Mouse (Mus musculus) hindbrain, embryonic 15.5 days (tissue): ENCODE measurements around the gene Col16a1. TPM values are rescaled to one million over a fixed set of nuclear protein-coding genes. Genes with fewer than 3 reads are reported as not detected.

Source experiments
- ATAC-seq: fragments of 200-750 bp; cut with Nextera tagmentation; 2 replicates; pipeline ENCODE4 v1.8.0; 2017; ENCODE audit warnings: low read depth, moderate number of reproducible peaks, moderate TSS enrichment; ENCODE audit not compliant: low FRiP score
- H3K27ac ChIP-seq: fragments of 300-500 bp; sonication (generic); replicated peaks from 2 replicates; pipeline ENCODE4 v1.5.1; 2015; ENCODE audit warnings: mild to moderate bottlenecking, inconsistent platforms
- H3K27me3 ChIP-seq: fragments of 300-500 bp; sonication (generic); 2 replicates; pipeline ENCODE4 v1.6.1; 2015; ENCODE audit warnings: control low read depth, inconsistent platforms
- H3K36me3 ChIP-seq: fragments of 300-500 bp; sonication (generic); 2 replicates; pipeline ENCODE4 v1.6.1; 2015; ENCODE audit warnings: control low read depth, inconsistent platforms
- H3K4me1 ChIP-seq: fragments of 300-500 bp; sonication (generic); replicated peaks from 2 replicates; pipeline ENCODE4 v1.6.1; 2015; ENCODE audit warnings: control low read depth, inconsistent platforms
- H3K4me2 ChIP-seq: fragments of 300-500 bp; sonication (generic); 2 replicates; pipeline ENCODE4 v1.6.1; 2015; ENCODE audit warnings: moderate library complexity, mild to moderate bottlenecking, inconsistent platforms
- H3K4me3 ChIP-seq: fragments of 300-500 bp; sonication (generic); 2 replicates; pipeline ENCODE4 v1.5.1; 2015; ENCODE audit warnings: mild to moderate bottlenecking, inconsistent platforms
- H3K9ac ChIP-seq: fragments of 300-500 bp; sonication (generic); 2 replicates; pipeline ENCODE4 v1.6.1; 2015; ENCODE audit warnings: inconsistent platforms
- H3K9me3 ChIP-seq: fragments of 300-500 bp; sonication (generic); 2 replicates; pipeline ENCODE4 v1.6.1; 2016; ENCODE audit warnings: control low read depth, inconsistent platforms
- WGBS: fragments of 180-500 bp; shearing (Covaris S2); methylation state at CpG from one replicate; pipeline ENCODE4 v1.1.7; 2015; 5-methylcytosine and 5-hydroxymethylcytosine counted together
- polyA plus RNA-seq: library from polyadenylated mRNA; unstranded; fragments of >200 nt; fragmentation: Nextera tagmentation; extraction: Ambion mirVana; gene quantifications from 2 replicates; pipeline ENCODE4 v1.2.1, GENCODE M21; 2015

Col16a1 gene
- polyA plus RNA-seq, 1 experiment from 2014 or later = 13.4 TPM

- H3K4me2 ChIP-seq = no peak overlapping the region
- H3K27me3 ChIP-seq = 0 out of 2 replicates have a peak, but pooled peaks cover 2% of the 10 kb centered on the region
- H3K9ac ChIP-seq = no peak overlapping the region
- H3K36me3 ChIP-seq = no peaks in the 10 kb centered on the region
- H3K9me3 ChIP-seq = no peaks in the 10 kb centered on the region
- H3K4me3 ChIP-seq = no peak overlapping the region
- 0 out of 2 replicates have a peak, but pooled peaks have one; percentile 55 for ATAC-seq
- 16% methylated on average over 8 of the region's 8 CpGs for WGBS
- H3K27ac ChIP-seq = no peak overlapping the region
- peaks cover 9% of the 10 kb centered on the region for H3K4me1 ChIP-seq
Observed at GRCm38 (mm10) chr4:130101183-130101582, 53.5 kb downstream of the Col16a1 start.

DNA sequence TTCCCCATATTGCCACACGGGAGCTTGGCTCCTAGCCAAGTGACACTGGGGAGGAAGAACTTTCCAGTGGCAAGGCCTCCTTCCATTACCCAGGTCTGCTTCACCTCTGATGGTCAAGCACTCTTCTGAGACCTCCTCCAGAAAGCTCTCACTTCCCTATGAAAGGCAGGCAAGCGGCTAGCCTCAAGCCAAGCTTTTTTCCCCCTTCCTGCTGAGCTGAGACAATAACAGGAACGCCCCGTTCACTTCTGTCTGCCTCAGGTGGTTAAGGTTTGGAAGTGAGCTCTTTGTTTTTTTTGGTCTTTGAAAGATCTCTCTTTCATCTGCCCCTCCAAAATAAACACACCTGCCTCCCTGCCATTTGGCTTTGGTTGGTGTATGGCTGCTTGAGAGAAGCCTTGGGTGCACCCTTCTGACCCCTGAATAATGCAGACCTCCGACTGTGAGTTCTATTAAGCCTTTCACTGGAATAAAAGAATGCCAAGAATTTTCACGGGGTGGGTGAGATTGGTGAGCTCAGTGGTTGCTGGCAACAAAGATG, 54.5 kb downstream of the Col16a1 start, which contains the start of gene Pef1:
Gene Pef1, plus strand, starts transcription at position 448 of the 541 bp plus-strand sequence.
- no peak within 1 kb of the TSS for H3K4me3 ChIP-seq
- WGBS = 7% methylated on average over 6 of the region's 6 CpGs
- no peak for ATAC-seq
- 0 out of 2 replicates have a peak, but pooled peaks cover 2% of the 10 kb centered on the region for H3K27me3 ChIP-seq
- H3K4me2 ChIP-seq = no peak within 1 kb of the TSS
- H3K27ac ChIP-seq = peak within 1 kb of the TSS; percentile 28; the same call in 1 of the 2 replicates
- H3K4me1 ChIP-seq = peaks cover 9% of the 10 kb centered on the region
- no peaks in the 10 kb centered on the region for H3K36me3 ChIP-seq
- no peaks in the 10 kb centered on the region for H3K9me3 ChIP-seq
- H3K9ac ChIP-seq = no peak within 1 kb of the TSS

GRCm38 (mm10) chr4:130103632-130104031, 56.0 kb downstream of the Col16a1 start:
- Histone ChIP-seq H3K9ac (no peak overlapping the region), H3K9me3 (no peaks in the 10 kb centered on the region), H3K4me1 (peaks cover 18% of the 10 kb centered on the region), H3K36me3 (no peaks in the 10 kb centered on the region), H3K4me2 (no peak overlapping the region), H3K4me3 (no peak overlapping the region), H3K27ac (no peak overlapping the region), H3K27me3 (0 out of 2 replicates have a peak, but pooled peaks cover 2% of the 10 kb centered on the region)
- WGBS = 84% methylated on average over 12 of the region's 12 CpGs
- ATAC-seq = no peak

- 85% methylated on average over 4 of the region's 4 CpGs for WGBS
- no peak overlapping the region for H3K27ac ChIP-seq
Observed at GRCm38 (mm10) chr4:130104584-130104983, 56.9 kb downstream of the Col16a1 start.

GRCm38 (mm10) chr4:130107065-130107443, 59.4 kb downstream of the Col16a1 start:
- peak overlapping the region; percentile 77 for H3K27ac ChIP-seq
- 0 out of 2 replicates have a peak overlapping the region, but pooled peaks have one; percentile 52 for H3K9ac ChIP-seq
- H3K4me1 ChIP-seq = peaks cover 13% of the 10 kb centered on the region
- 11% methylated on average over 14 of the region's 14 CpGs for WGBS
- H3K4me2 ChIP-seq = peak overlapping the region; percentile 79
- H3K36me3 ChIP-seq = no peaks in the 10 kb centered on the region
- peak overlapping the region; percentile 80 for H3K4me3 ChIP-seq
- peak; percentile 80 for ATAC-seq
- no peaks in the 10 kb centered on the region for H3K9me3 ChIP-seq
- H3K27me3 ChIP-seq = 0 out of 2 replicates have a peak, but pooled peaks cover under 1% of the 10 kb centered on the region

More at GRCm38 (mm10) chr4:130104584-130104983, 56.9 kb downstream of the Col16a1 start:
- ATAC-seq = no peak
- Histone ChIP-seq H3K4me2 (no peak overlapping the region), H3K9ac (no peak overlapping the region), H3K4me3 (no peak overlapping the region), H3K36me3 (no peaks in the 10 kb centered on the region), H3K27me3 (0 out of 2 replicates have a peak, but pooled peaks cover 2% of the 10 kb centered on the region), H3K9me3 (no peaks in the 10 kb centered on the region), H3K4me1 (peaks cover 22% of the 10 kb centered on the region)

DNA sequence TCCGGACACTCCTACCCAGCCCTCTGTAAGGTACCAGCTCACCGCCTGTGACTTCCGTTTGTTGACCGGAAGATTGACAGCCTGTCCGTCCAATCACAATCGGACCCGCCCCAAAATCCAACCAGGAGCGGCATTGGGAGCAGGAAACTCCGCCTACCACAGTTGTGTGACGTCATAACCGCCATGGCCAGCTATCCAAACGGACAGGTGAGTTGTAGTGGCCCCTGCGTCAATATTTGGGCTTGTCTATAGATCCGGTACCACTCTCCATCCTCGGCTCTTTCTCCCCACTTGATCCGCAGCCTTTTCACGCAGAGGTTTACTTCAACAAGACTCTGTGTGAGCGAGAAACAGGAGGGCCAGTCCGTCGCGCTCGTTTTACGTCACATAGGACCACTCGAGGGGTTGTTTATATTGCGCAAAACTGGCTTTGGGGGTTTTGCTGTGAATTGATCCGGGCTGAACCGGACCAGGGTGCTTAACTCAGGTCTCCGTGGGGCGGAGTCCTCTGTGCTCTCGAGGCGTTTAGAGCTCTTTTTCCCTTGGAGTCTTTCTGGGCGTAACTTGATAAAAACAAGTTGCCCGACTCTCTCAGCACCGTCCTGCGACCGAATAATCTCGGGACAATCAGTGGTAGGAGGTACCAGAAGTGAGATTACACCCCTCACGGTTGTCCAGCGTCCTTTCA, 59.9 kb downstream of the Col16a1 start:
- peak overlapping the region; percentile 52 for H3K9ac ChIP-seq
- no peaks in the 10 kb centered on the region for H3K27me3 ChIP-seq
- H3K4me2 ChIP-seq = peak overlapping the region; percentile 79
- no peaks in the 10 kb centered on the region for H3K36me3 ChIP-seq
- ATAC-seq = peak; percentile 97
- peak overlapping the region; percentile 80 for H3K4me3 ChIP-seq
- peaks cover 12% of the 10 kb centered on the region for H3K4me1 ChIP-seq
- peak overlapping the region; percentile 77 for H3K27ac ChIP-seq
- WGBS = 1% methylated on average over 39 of the region's 39 CpGs
- no peaks in the 10 kb centered on the region for H3K9me3 ChIP-seq

DNA sequence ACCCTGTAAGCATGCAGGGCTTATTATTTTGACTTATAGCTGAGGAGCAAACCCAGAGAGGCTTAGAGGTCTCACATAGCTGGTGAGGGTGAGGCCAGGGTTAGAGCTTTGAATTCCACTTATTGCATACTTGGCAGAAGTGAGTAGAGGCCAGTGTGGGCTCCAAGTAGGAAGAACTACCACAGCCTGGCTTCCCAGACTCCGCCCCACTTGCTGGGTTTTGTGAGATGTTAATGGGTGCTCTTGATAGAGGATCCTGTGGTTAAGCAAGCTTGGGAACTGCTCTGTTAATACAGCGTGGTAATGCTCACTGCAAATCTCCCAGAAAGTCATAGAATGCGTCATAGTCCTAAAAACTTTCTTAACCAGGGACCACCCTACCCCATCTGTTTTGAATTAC, 61.3 kb downstream of the Col16a1 start:
- no peak overlapping the region for H3K9ac ChIP-seq
- H3K27me3 ChIP-seq = no peaks in the 10 kb centered on the region
- no peaks in the 10 kb centered on the region for H3K9me3 ChIP-seq
- ATAC-seq = no peak
- H3K36me3 ChIP-seq = no peaks in the 10 kb centered on the region
- no peak overlapping the region for H3K4me2 ChIP-seq
- H3K27ac ChIP-seq = no peak overlapping the region
- H3K4me3 ChIP-seq = no peak overlapping the region
- WGBS = 85% methylated on average over 3 of the region's 3 CpGs
- peaks cover 12% of the 10 kb centered on the region for H3K4me1 ChIP-seq

DNA sequence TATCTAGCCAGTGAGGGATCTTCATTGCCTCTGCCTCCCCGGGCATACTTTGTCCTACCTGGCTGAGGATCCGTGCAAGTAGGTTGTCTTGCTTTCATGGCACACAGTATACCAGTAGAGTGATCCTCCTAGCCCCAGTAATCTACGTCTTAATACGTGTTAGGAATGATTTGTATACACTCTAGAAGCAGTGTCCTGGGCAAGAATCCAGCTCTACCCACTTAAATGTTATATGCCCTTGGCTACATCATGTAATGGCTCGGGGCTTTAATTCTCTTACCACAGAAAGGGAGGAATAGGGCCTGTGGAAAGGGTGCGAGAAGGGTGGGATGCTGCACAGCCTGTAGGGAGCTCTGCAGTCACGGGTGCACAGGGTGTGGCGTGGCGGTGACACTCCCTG, 62.0 kb downstream of the Col16a1 start:
- Histone ChIP-seq H3K9me3 (no peaks in the 10 kb centered on the region), H3K4me1 (peaks cover 12% of the 10 kb centered on the region), H3K9ac (no peak overlapping the region), H3K36me3 (no peaks in the 10 kb centered on the region), H3K27ac (no peak overlapping the region), H3K4me2 (no peak overlapping the region), H3K27me3 (no peaks in the 10 kb centered on the region), H3K4me3 (no peak overlapping the region)
- WGBS = 93% methylated on average over 9 of the region's 9 CpGs
- no peak for ATAC-seq

- H3K36me3 ChIP-seq = no peaks in the 10 kb centered on the region
- H3K9me3 ChIP-seq = no peaks in the 10 kb centered on the region
- no peaks in the 10 kb centered on the region for H3K27me3 ChIP-seq
- H3K4me1 ChIP-seq = peaks cover 12% of the 10 kb centered on the region
- WGBS = 87% methylated on average over 7 of the region's 7 CpGs
- no peak for ATAC-seq
- no peak overlapping the region for H3K4me3 ChIP-seq
- H3K9ac ChIP-seq = no peak overlapping the region
- no peak overlapping the region for H3K27ac ChIP-seq
- no peak overlapping the region for H3K4me2 ChIP-seq
Observed at GRCm38 (mm10) chr4:130110091-130110490, 62.5 kb downstream of the Col16a1 start.

GRCm38 (mm10) chr4:130112299-130112698, 64.7 kb downstream of the Col16a1 start:
- ATAC-seq = no peak
- 85% methylated on average over 7 of the region's 7 CpGs for WGBS
- Histone ChIP-seq H3K9me3 (no peaks in the 10 kb centered on the region), H3K9ac (no peak overlapping the region), H3K4me2 (no peak overlapping the region), H3K27ac (no peak overlapping the region), H3K4me3 (no peak overlapping the region), H3K27me3 (no peaks in the 10 kb centered on the region), H3K4me1 (peaks cover 12% of the 10 kb centered on the region), H3K36me3 (no peaks in the 10 kb centered on the region)

DNA sequence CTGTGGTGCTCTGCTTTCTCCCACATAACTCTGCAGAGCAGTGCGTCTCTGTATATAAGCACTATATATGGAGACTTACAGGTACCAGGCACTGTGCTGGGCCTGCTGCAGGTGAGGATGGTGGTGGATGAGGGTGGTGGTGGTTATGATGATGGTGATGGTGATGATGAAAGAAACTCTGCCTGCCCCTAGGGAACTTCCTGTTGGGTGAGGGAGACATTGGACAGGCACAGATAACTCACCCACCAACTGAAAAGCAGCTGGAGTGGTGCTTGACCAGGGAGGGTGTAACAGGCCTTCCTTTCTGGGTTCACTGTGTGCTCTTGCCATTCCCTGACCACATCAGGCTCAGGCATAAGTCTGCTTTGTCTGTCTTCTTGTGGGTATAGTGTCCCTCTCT, 65.1 kb downstream of the Col16a1 start:
- 95% methylated on average over 1 of the region's 1 CpGs for WGBS
- H3K4me1 ChIP-seq = peaks cover 12% of the 10 kb centered on the region
- H3K36me3 ChIP-seq = no peaks in the 10 kb centered on the region
- no peaks in the 10 kb centered on the region for H3K9me3 ChIP-seq
- no peaks in the 10 kb centered on the region for H3K27me3 ChIP-seq
- no peak overlapping the region for H3K4me2 ChIP-seq
- no peak for ATAC-seq
- H3K9ac ChIP-seq = no peak overlapping the region
- H3K4me3 ChIP-seq = no peak overlapping the region
- no peak overlapping the region for H3K27ac ChIP-seq

GRCm38 (mm10) chr4:130120752-130121151, 73.1 kb downstream of the Col16a1 start:
- Histone ChIP-seq H3K4me3 (no peak overlapping the region), H3K36me3 (peaks cover 11% of the 10 kb centered on the region), H3K9ac (no peak overlapping the region), H3K4me2 (no peak overlapping the region), H3K9me3 (no peaks in the 10 kb centered on the region), H3K27ac (no peak overlapping the region), H3K27me3 (no peaks in the 10 kb centered on the region), H3K4me1 (no peaks in the 10 kb centered on the region)
- no peak for ATAC-seq
- WGBS = 74% methylated on average over 4 of the region's 4 CpGs
